8 mouse cellular contexts compared by ENCODE assay signal in the genomic region with DNA sequence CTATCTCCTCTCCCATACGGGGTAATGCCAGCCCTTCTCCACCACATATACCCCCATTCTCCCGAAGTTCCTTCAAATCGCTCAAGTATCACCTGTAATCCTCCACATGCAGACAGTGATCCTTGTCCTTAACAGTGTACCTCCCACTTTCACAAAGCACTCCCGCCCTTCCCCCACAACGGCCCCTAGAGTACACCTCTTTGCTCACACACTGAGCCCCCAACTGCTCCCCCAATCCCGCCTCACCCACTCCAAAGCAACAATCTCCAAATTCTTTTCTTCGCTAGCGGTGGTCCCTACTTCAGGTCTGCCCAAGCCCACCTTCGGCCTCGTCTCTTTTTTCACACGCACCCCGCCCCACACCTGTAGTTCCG. TPM values are rescaled to one million over a fixed set of nuclear protein-coding genes. Genes with fewer than 3 reads are reported as not detected.
A peak's percentile ranks its signal among the peaks of the same experiment; 100 is the strongest.
DNase-seq lines count a peak whose midpoint lies in the region; ATAC-seq and TF ChIP-seq lines count a peak whose summit lies in the region.

No protein-coding gene starts in this region.

- peak overlapping the region; percentile 78 for H3K4me2 ChIP-seq in embryonic facial prominence, embryonic 12.5 days (replicated peaks)
- peak overlapping the region; percentile 68 for H3K4me2 ChIP-seq in intestine, embryonic 14.5 days (ENCODE audit: low read length)
- H3K4me2 ChIP-seq in myocyte (ENCODE audit: low read depth): peak overlapping the region; percentile 79

- no peaks in the 10 kb centered on the region for H3K36me3 ChIP-seq in embryonic facial prominence, embryonic 12.5 days
- H3K36me3 ChIP-seq in intestine, embryonic 14.5 days (ENCODE audit: control insufficient read depth, insufficient read depth, low read length): no peaks in the 10 kb centered on the region
- no peaks in the 10 kb centered on the region for H3K36me3 ChIP-seq in myocyte (ENCODE audit: control insufficient read depth, insufficient read depth)

- intact Hi-C loops in left cerebral cortex, adult 2 months (cut with DNase I): loop anchor here (5.0 to 10.0 kb wide), 4 partner anchors 362 to 520 kb away; a partner anchor contains a TSS

- peaks cover 21% of the 10 kb centered on the region for H3K4me1 ChIP-seq in embryonic facial prominence, embryonic 12.5 days
- H3K4me1 ChIP-seq in intestine, embryonic 14.5 days (replicated peaks; ENCODE audit: control insufficient read depth, insufficient read depth, low read length): peaks cover 21% of the 10 kb centered on the region

- H3K79me2 ChIP-seq in myocyte (ENCODE audit: control insufficient read depth, insufficient read depth): no peaks in the 10 kb centered on the region

- no peaks in the 10 kb centered on the region for H3K27me3 ChIP-seq in embryonic facial prominence, embryonic 12.5 days
- no peaks in the 10 kb centered on the region for H3K27me3 ChIP-seq in intestine, embryonic 14.5 days (replicated peaks; ENCODE audit: control insufficient read depth, insufficient read depth, low read length)
- no peaks in the 10 kb centered on the region for H3K27me3 ChIP-seq in myocyte (ENCODE audit: control insufficient read depth, insufficient read depth, insufficient read length)

- 6% methylated on average over 13 of the region's 13 CpGs for WGBS in embryonic facial prominence, embryonic 12.5 days
- 6% methylated on average over 13 of the region's 13 CpGs for WGBS in intestine, embryonic 14.5 days

- peak overlapping the region; percentile 55 for H3K9ac ChIP-seq in embryonic facial prominence, embryonic 12.5 days
- peak overlapping the region; percentile 35; the same call in 1 of the 2 replicates for H3K9ac ChIP-seq in intestine, embryonic 14.5 days (ENCODE audit: low read length)

- TF ChIP-seq POLR2A in myocyte (IDR thresholded peaks at IDR 0.05; ENCODE audit: insufficient read length, low read depth): no peak

- H3ac ChIP-seq in myocyte (ENCODE audit: control insufficient read depth, insufficient read length): no peak overlapping the region

- no peak for DNase-seq in left cerebral cortex, adult 2 months (ENCODE audit: extremely low spot score in 1 of 2, low spot score in 2 of 2)
- no peak for DNase-seq in left cerebral cortex, adult 9 months (ENCODE audit: low spot score in 2 of 2)
- no peak for DNase-seq in intestine, embryonic 14.5 days (ENCODE audit: low spot score)
- DNase-seq in thymus, postnatal 25 days: no peak
- DNase-seq in left cerebral cortex, adult 8-10 months (ENCODE audit: low spot score in 2 of 2): no peak
- DNase-seq in ovary, postnatal 14 days (ENCODE audit: low spot score): no peak

- no peaks in the 10 kb centered on the region for H3K9me3 ChIP-seq in embryonic facial prominence, embryonic 12.5 days
- H3K9me3 ChIP-seq in intestine, embryonic 14.5 days (ENCODE audit: control insufficient read depth, low read length): no peaks in the 10 kb centered on the region

- peak overlapping the region; percentile 82 for H3K4me3 ChIP-seq in left cerebral cortex, adult 2 months
- H3K4me3 ChIP-seq in embryonic facial prominence, embryonic 12.5 days: peak overlapping the region; percentile 59
- peak overlapping the region; percentile 51 for H3K4me3 ChIP-seq in intestine, embryonic 14.5 days (ENCODE audit: low read depth, low read length)
- peak overlapping the region; percentile 28 for H3K4me3 ChIP-seq in myocyte

- H3K27ac ChIP-seq in left cerebral cortex, adult 2 months: peak overlapping the region; percentile 72
- H3K27ac ChIP-seq in embryonic facial prominence, embryonic 12.5 days: peak overlapping the region; percentile 77
- peak overlapping the region; percentile 16; the same call in 1 of the 2 replicates for H3K27ac ChIP-seq in intestine, embryonic 14.5 days (ENCODE audit: low read depth)

- no peak for TF ChIP-seq CTCF in left cerebral cortex, adult 2 months (IDR thresholded peaks at IDR 0.05)

- 0 out of 2 replicates have a peak, but pooled peaks have one; percentile 1 for ATAC-seq in embryonic facial prominence, embryonic 12.5 days (ENCODE audit: insufficient number of reproducible peaks, insufficient read depth, low FRiP score, low TSS enrichment)
- ATAC-seq in intestine, embryonic 14.5 days (replicated peaks; ENCODE audit: low FRiP score, low TSS enrichment, low read depth): peak; percentile 16

TF ChIP-seq in myocyte, 11 proteins besides CTCF, POLR2A, EP300 and RAD21:
- TF ChIP-seq TCF3 (IDR thresholded peaks at IDR 0.05; ENCODE audit: insufficient read length, low read depth): no peak
- TF ChIP-seq POLR2AphosphoS2 (IDR thresholded peaks at IDR 0.05; ENCODE audit: insufficient read length, low read depth): no peak
- TF ChIP-seq CEBPB (IDR thresholded peaks at IDR 0.05; ENCODE audit: insufficient read depth, poor library complexity, severe bottlenecking): no peak
- TF ChIP-seq USF1 (IDR thresholded peaks at IDR 0.05; ENCODE audit: low read depth): no peak
- no peak for TF ChIP-seq SRF (IDR thresholded peaks at IDR 0.05; ENCODE audit: control insufficient read depth, insufficient read length, low read depth)

RNA-seq across cellular contexts. Expression of a gene that starts 0.7 kb away (rescaled TPM):
- 10 to 100 TPM; 39.0 to 39.7 TPM for total RNA-seq in left cerebral cortex, adult 2 months (2021)
- polyA plus RNA-seq in embryonic facial prominence, embryonic 12.5 days (2016; fragmentation: Nextera tagmentation; extraction: Ambion mirVana): 20.4 and 22.9 TPM in 2 replicates
- polyA plus RNA-seq in intestine, embryonic 14.5 days (2014; fragmentation: Nextera tagmentation; extraction: Ambion mirVana): 5.1 and 7.1 TPM in 2 replicates
- polyA plus RNA-seq in myocyte (2012; fragmentation: generic; extraction: Trizol): 35.3 TPM
- 10 to 100 TPM; 32.3 to 44.5 (median 37.2) TPM for total RNA-seq in left cerebral cortex, adult 8-10 months (2022)

RNA-seq across cellular contexts. Expression of a gene that starts 13.5 kb away (rescaled TPM):
- 10 to 100 TPM; 68.1 to 70.9 TPM for total RNA-seq in left cerebral cortex, adult 2 months (2021)
- polyA plus RNA-seq in embryonic facial prominence, embryonic 12.5 days (2016; fragmentation: Nextera tagmentation; extraction: Ambion mirVana): 7.8 and 9.1 TPM in 2 replicates
- 10.0 and 10.2 TPM in 2 replicates for polyA plus RNA-seq in intestine, embryonic 14.5 days (2014; fragmentation: Nextera tagmentation; extraction: Ambion mirVana)
- 0.42 TPM for polyA plus RNA-seq in myocyte (2012; fragmentation: generic; extraction: Trizol)
- total RNA-seq in left cerebral cortex, adult 8-10 months (2022): 10 to 100 TPM; 43.9 to 50.8 (median 48.2) TPM

RNA-seq across cellular contexts. Expression of a gene that starts 13.8 kb away (rescaled TPM):
- total RNA-seq in left cerebral cortex, adult 2 months (2021): 100 to 1,000 TPM in 1 of 2 experiments, 10 to 100 TPM in 1; 97.4 to 104 TPM
- 333 and 352 TPM in 2 replicates for polyA plus RNA-seq in embryonic facial prominence, embryonic 12.5 days (2016; fragmentation: Nextera tagmentation; extraction: Ambion mirVana)
- 332 and 361 TPM in 2 replicates for polyA plus RNA-seq in intestine, embryonic 14.5 days (2014; fragmentation: Nextera tagmentation; extraction: Ambion mirVana)
- polyA plus RNA-seq in myocyte (2012; fragmentation: generic; extraction: Trizol): 113 TPM
- total RNA-seq in left cerebral cortex, adult 8-10 months (2022): 100 to 1,000 TPM in 3 of 4 experiments, 10 to 100 TPM in 1; 97.3 to 121 (median 114) TPM

RNA-seq across cellular contexts. Expression of a gene that starts 19.7 kb away (rescaled TPM):
- 10 to 100 TPM; 30.9 to 31.1 TPM for total RNA-seq in left cerebral cortex, adult 2 months (2021)
- polyA plus RNA-seq in embryonic facial prominence, embryonic 12.5 days (2016; fragmentation: Nextera tagmentation; extraction: Ambion mirVana): 26.5 and 28.1 TPM in 2 replicates
- 21.7 and 22.6 TPM in 2 replicates for polyA plus RNA-seq in intestine, embryonic 14.5 days (2014; fragmentation: Nextera tagmentation; extraction: Ambion mirVana)
- 8.0 TPM for polyA plus RNA-seq in myocyte (2012; fragmentation: generic; extraction: Trizol)
- 10 to 100 TPM; 23.1 to 31.2 (median 25.2) TPM for total RNA-seq in left cerebral cortex, adult 8-10 months (2022)

RNA-seq across cellular contexts. Expression of a gene that starts 35.0 kb away (rescaled TPM):
- total RNA-seq in left cerebral cortex, adult 2 months (2021): 10 to 100 TPM; 15.1 to 17.4 TPM
- 20.4 and 20.8 TPM in 2 replicates for polyA plus RNA-seq in embryonic facial prominence, embryonic 12.5 days (2016; fragmentation: Nextera tagmentation; extraction: Ambion mirVana)
- polyA plus RNA-seq in intestine, embryonic 14.5 days (2014; fragmentation: Nextera tagmentation; extraction: Ambion mirVana): 16.6 and 17.8 TPM in 2 replicates
- 2.6 TPM for polyA plus RNA-seq in myocyte (2012; fragmentation: generic; extraction: Trizol)
- total RNA-seq in left cerebral cortex, adult 8-10 months (2022): 10 to 100 TPM; 12.5 to 14.6 (median 13.7) TPM

Comparison
In these comparisons a context has a peak if more than half of its experiments do, and no peak if none do; other contexts are left out.
1. H3K27ac ChIP-seq: peak in every context shown above with its lines; median percentile 77 in embryonic facial prominence, embryonic 12.5 days; 72 in left cerebral cortex, adult 2 months; 16 in intestine, embryonic 14.5 days.
2. H3K4me3 ChIP-seq: peak in every context shown above with its lines; median percentile 82 in left cerebral cortex, adult 2 months; 59 in embryonic facial prominence, embryonic 12.5 days; 51 in intestine, embryonic 14.5 days; 28 in myocyte.